Mouse (Mus musculus): ENCODE results near the gene Gm49320. TPM values are rescaled to one million over a fixed set of nuclear protein-coding genes. Genes with fewer than 3 reads are reported as not detected.

Gene Gm49320
- polyA plus RNA-seq, 1 experiment from 2014 or later, result 0.51 TPM

- peak; percentile 38 for ATAC-seq
Measured at GRCm38 (mm10) chr8:4206182-4207015, 32.3 kb upstream of the Gm49320 start.

GRCm38 (mm10) chr8:4207016-4207350, 31.7 kb upstream of the Gm49320 start:
- WGBS, result 49% methylated on average over 2 of the region's 2 CpGs
- Histone ChIP-seq H3K9ac (ENCODE audit: low read length) (peak overlapping the region; percentile 25; the same call in 1 of the 2 replicates), H3K27ac (ENCODE audit: low read depth, low read length) (no peak overlapping the region), H3K4me2 (ENCODE audit: low read length) (no peak overlapping the region), H3K4me1 (ENCODE audit: control insufficient read depth, insufficient read depth, low read length) (peaks cover 3% of the 10 kb centered on the region; the same call in 1 of the 2 replicates), H3K36me3 (ENCODE audit: control insufficient read depth, insufficient read depth, low read length) (peaks cover 74% of the 10 kb centered on the region), H3K9me3 (replicated peaks; ENCODE audit: control insufficient read depth, low read length) (no peaks in the 10 kb centered on the region), H3K4me3 (ENCODE audit: low read depth, low read length) (no peak overlapping the region), H3K27me3 (replicated peaks; ENCODE audit: control insufficient read depth, insufficient read depth, low read length) (peaks cover 15% of the 10 kb centered on the region)
- ATAC-seq (no peak), DNase-seq (ENCODE audit: low spot score) (no peak)

More at GRCm38 (mm10) chr8:4206182-4207015, 32.3 kb upstream of the Gm49320 start:
- H3K9ac ChIP-seq (ENCODE audit: low read length), result peak overlapping the region; percentile 25; the same call in 1 of the 2 replicates
- H3K4me3 ChIP-seq (ENCODE audit: low read depth, low read length), result no peak overlapping the region
- no peak for DNase-seq (ENCODE audit: low spot score)
- peaks cover 76% of the 10 kb centered on the region for H3K36me3 ChIP-seq (ENCODE audit: control insufficient read depth, insufficient read depth, low read length)
- H3K9me3 ChIP-seq (replicated peaks; ENCODE audit: control insufficient read depth, low read length), result no peaks in the 10 kb centered on the region
- peaks cover 15% of the 10 kb centered on the region for H3K27me3 ChIP-seq (replicated peaks; ENCODE audit: control insufficient read depth, insufficient read depth, low read length)
- H3K27ac ChIP-seq (ENCODE audit: low read depth, low read length), result no peak overlapping the region
- H3K4me2 ChIP-seq (ENCODE audit: low read length), result peak overlapping the region; percentile 12; the same call in 1 of the 2 replicates
- WGBS, result 11% methylated on average over 44 of the region's 44 CpGs
- H3K4me1 ChIP-seq (ENCODE audit: control insufficient read depth, insufficient read depth, low read length), result peaks cover 3% of the 10 kb centered on the region; the same call in 1 of the 2 replicates

GRCm38 (mm10) chr8:4211097-4211496, 27.6 kb upstream of the Gm49320 start:
- no peak overlapping the region for H3K4me2 ChIP-seq (ENCODE audit: low read length)
- 0 out of 2 replicates have a peak, but pooled peaks cover 3% of the 10 kb centered on the region for H3K27me3 ChIP-seq (replicated peaks; ENCODE audit: control insufficient read depth, insufficient read depth, low read length)
- no peak overlapping the region for H3K4me3 ChIP-seq (ENCODE audit: low read depth, low read length)
- H3K9me3 ChIP-seq (replicated peaks; ENCODE audit: control insufficient read depth, low read length), result no peaks in the 10 kb centered on the region
- 64% methylated on average over 6 of the region's 6 CpGs for WGBS
- DNase-seq (ENCODE audit: low spot score) (no peak), ATAC-seq (no peak)
- peaks cover 35% of the 10 kb centered on the region for H3K4me1 ChIP-seq (ENCODE audit: control insufficient read depth, insufficient read depth, low read length)
- peaks cover 59% of the 10 kb centered on the region for H3K36me3 ChIP-seq (ENCODE audit: control insufficient read depth, insufficient read depth, low read length)
- H3K9ac ChIP-seq (ENCODE audit: low read length), result no peak overlapping the region
- H3K27ac ChIP-seq (ENCODE audit: low read depth, low read length), result no peak overlapping the region

- no peaks in the 10 kb centered on the region for H3K27me3 ChIP-seq (replicated peaks; ENCODE audit: control insufficient read depth, insufficient read depth, low read length)
- peak overlapping the region; percentile 62 for H3K9ac ChIP-seq (ENCODE audit: low read length)
- ATAC-seq (peak; percentile 2; the same call in 1 of the 2 replicates), DNase-seq (ENCODE audit: low spot score) (no peak)
- 4% methylated on average over 25 of the region's 25 CpGs for WGBS
- peaks cover 36% of the 10 kb centered on the region for H3K4me1 ChIP-seq (ENCODE audit: control insufficient read depth, insufficient read depth, low read length)
- peaks cover 43% of the 10 kb centered on the region for H3K36me3 ChIP-seq (ENCODE audit: control insufficient read depth, insufficient read depth, low read length)
- H3K4me3 ChIP-seq (ENCODE audit: low read depth, low read length), result peak overlapping the region; percentile 41
- H3K27ac ChIP-seq (ENCODE audit: low read depth, low read length), result peak overlapping the region; percentile 27; the same call in 1 of the 2 replicates
- H3K4me2 ChIP-seq (ENCODE audit: low read length), result peak overlapping the region; percentile 83
- no peaks in the 10 kb centered on the region for H3K9me3 ChIP-seq (replicated peaks; ENCODE audit: control insufficient read depth, low read length)
Measured at GRCm38 (mm10) chr8:4212809-4213209, 25.9 kb upstream of the Gm49320 start.

- DNase-seq (ENCODE audit: low spot score) (peak; percentile 51), ATAC-seq (peak; percentile 3; the same call in 1 of the 2 replicates)
- peak overlapping the region; percentile 27; the same call in 1 of the 2 replicates for H3K27ac ChIP-seq (ENCODE audit: low read depth, low read length)
- 7% methylated on average over 18 of the region's 18 CpGs for WGBS
- peaks cover 38% of the 10 kb centered on the region for H3K36me3 ChIP-seq (ENCODE audit: control insufficient read depth, insufficient read depth, low read length)
- H3K4me3 ChIP-seq (ENCODE audit: low read depth, low read length), result peak overlapping the region; percentile 41
- no peaks in the 10 kb centered on the region for H3K27me3 ChIP-seq (replicated peaks; ENCODE audit: control insufficient read depth, insufficient read depth, low read length)
- peaks cover 37% of the 10 kb centered on the region for H3K4me1 ChIP-seq (ENCODE audit: control insufficient read depth, insufficient read depth, low read length)
- no peaks in the 10 kb centered on the region for H3K9me3 ChIP-seq (replicated peaks; ENCODE audit: control insufficient read depth, low read length)
- H3K4me2 ChIP-seq (ENCODE audit: low read length), result peak overlapping the region; percentile 83
- H3K9ac ChIP-seq (ENCODE audit: low read length), result peak overlapping the region; percentile 62
Measured at GRCm38 (mm10) chr8:4213210-4214005, 25.3 kb upstream of the Gm49320 start.

- 0 out of 2 replicates have a peak overlapping the region, but pooled peaks have one; percentile 27 for H3K27ac ChIP-seq (ENCODE audit: low read depth, low read length)
- DNase-seq (ENCODE audit: low spot score), result peak; percentile 52
Measured at GRCm38 (mm10) chr8:4214006-4214980, 24.4 kb upstream of the Gm49320 start.

GRCm38 (mm10) chr8:4216296-4216695, 22.4 kb upstream of the Gm49320 start:
- H3K27ac ChIP-seq (ENCODE audit: low read depth, low read length), result peak overlapping the region; percentile 96
- H3K4me3 ChIP-seq (ENCODE audit: low read depth, low read length), result peak overlapping the region; percentile 71
- peak overlapping the region; percentile 83 for H3K4me2 ChIP-seq (ENCODE audit: low read length)
- H3K36me3 ChIP-seq (ENCODE audit: control insufficient read depth, insufficient read depth, low read length), result peaks cover 15% of the 10 kb centered on the region
- ATAC-seq (peak; percentile 11), DNase-seq (ENCODE audit: low spot score) (no peak)
- WGBS, result 4% methylated on average over 18 of the region's 18 CpGs
- peak overlapping the region; percentile 95 for H3K9ac ChIP-seq (ENCODE audit: low read length)
- no peaks in the 10 kb centered on the region for H3K27me3 ChIP-seq (replicated peaks; ENCODE audit: control insufficient read depth, insufficient read depth, low read length)
- H3K9me3 ChIP-seq (replicated peaks; ENCODE audit: control insufficient read depth, low read length), result no peaks in the 10 kb centered on the region
- H3K4me1 ChIP-seq (ENCODE audit: control insufficient read depth, insufficient read depth, low read length), result peaks cover 37% of the 10 kb centered on the region

More at GRCm38 (mm10) chr8:4214006-4214980, 24.4 kb upstream of the Gm49320 start:
- 14% methylated on average over 33 of the region's 33 CpGs for WGBS
- Histone ChIP-seq H3K4me3 (ENCODE audit: low read depth, low read length) (peak overlapping the region; percentile 41), H3K4me2 (ENCODE audit: low read length) (peak overlapping the region; percentile 83), H3K27me3 (replicated peaks; ENCODE audit: control insufficient read depth, insufficient read depth, low read length) (no peaks in the 10 kb centered on the region), H3K9ac (ENCODE audit: low read length) (peak overlapping the region; percentile 62), H3K9me3 (replicated peaks; ENCODE audit: control insufficient read depth, low read length) (no peaks in the 10 kb centered on the region), H3K4me1 (ENCODE audit: control insufficient read depth, insufficient read depth, low read length) (peaks cover 37% of the 10 kb centered on the region), H3K36me3 (ENCODE audit: control insufficient read depth, insufficient read depth, low read length) (peaks cover 34% of the 10 kb centered on the region)
- ATAC-seq, result no peak

All from forebrain, embryonic 14.5 days (tissue).